Mouse (Mus musculus) ES-CJ7 (cell line): Measurements from ENCODE around the gene Snca.

ENCODE experiments used
- DNase-seq: peaks from one replicate; pipeline ENCODE4 v3.0.0; 2011; ENCODE audit warnings: low read depth, low spot score

The Snca gene

DNA sequence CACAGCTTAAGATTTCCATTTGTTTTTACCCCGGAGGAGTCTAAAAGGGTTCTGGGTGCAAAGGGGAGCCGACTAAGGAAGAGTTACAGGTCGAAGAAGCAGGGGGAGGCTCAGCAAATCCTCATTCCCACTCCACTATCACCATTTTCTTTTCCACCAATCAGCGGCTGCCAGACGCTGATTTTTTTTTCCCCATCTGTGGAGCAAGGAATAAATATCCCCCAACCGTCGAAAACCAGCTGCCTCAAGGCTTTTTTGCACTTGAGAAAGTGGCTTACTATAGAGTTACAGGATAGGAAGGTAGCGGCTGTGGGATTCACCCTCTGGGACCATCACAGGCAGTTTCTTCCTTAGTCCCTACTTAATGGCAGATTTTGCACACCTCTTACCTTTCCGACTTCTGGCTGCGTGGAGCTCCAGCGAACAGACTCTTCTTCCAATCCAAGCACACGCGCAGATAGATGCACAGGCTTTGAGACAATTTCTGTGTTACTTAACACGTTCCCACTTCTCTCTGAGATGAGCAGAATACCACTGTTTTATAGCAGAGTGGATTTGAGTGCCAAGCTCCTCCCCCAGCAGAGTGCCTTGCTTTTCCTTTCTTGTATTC lies at the start of gene Snca:
Gene Snca (minus strand): TSS at position 574 of the 610 bp plus-strand sequence.
- DNase-seq = no peak

DNA sequence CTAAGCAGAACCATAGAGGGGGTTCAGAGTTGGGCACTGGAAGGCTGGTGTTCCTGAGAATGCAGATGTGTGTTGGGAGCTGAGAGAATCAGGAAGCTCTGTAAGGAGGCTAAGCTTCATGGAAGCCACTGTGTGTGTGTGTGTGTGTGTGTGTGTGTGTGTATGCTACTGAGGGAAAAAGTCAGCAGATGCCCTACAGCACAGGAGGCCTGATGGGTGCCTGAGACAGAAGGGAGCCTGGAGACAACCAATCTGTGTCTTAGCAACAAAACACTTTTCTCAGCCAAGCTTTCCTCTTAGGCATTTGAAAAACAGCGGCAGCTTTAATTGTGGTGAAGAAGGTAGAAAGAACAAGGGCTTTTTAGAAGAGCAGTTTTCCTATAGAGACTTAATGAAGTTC lies 40.5 kb upstream of the Snca start:
- no peak for DNase-seq

DNA sequence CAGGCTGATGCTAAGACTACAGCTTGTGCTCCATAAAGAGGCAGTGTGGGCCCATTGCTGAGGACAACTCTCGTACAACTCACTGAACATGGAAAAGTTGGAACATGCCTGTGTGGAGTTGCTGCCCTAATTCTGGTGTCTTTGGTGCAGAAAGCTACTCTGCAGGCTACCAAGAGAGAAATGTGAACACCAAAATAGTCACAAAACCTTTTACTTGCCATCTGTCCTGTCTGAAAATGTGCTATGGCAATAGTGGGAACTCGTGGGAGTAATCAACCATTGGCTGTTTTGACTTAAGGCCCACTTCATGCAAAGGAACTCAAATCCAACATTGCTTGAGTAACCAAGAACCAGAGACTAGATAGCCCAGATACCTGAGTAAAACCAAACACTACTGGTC lies 26.9 kb upstream of the Snca start:
- no peak for DNase-seq

DNA sequence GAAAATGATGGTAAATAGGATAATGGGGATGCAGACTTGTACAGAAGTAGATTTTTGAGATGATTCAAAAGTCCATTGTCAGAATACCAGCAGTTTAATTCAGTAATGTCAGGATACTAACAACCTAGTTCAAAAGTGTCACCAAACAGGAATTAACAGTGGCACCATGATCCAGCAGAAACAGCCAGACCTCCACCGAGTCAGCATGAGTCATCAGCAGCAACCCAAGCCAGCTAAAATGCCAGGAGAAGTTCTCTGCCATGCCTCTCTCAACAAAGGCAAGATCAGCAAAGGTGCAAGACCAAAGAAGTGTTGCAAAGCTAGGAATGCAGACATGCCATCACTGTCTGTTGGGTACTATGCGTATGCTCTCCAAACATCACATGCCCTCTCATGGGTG lies 22.0 kb upstream of the Snca start:
- DNase-seq = no peak

DNA sequence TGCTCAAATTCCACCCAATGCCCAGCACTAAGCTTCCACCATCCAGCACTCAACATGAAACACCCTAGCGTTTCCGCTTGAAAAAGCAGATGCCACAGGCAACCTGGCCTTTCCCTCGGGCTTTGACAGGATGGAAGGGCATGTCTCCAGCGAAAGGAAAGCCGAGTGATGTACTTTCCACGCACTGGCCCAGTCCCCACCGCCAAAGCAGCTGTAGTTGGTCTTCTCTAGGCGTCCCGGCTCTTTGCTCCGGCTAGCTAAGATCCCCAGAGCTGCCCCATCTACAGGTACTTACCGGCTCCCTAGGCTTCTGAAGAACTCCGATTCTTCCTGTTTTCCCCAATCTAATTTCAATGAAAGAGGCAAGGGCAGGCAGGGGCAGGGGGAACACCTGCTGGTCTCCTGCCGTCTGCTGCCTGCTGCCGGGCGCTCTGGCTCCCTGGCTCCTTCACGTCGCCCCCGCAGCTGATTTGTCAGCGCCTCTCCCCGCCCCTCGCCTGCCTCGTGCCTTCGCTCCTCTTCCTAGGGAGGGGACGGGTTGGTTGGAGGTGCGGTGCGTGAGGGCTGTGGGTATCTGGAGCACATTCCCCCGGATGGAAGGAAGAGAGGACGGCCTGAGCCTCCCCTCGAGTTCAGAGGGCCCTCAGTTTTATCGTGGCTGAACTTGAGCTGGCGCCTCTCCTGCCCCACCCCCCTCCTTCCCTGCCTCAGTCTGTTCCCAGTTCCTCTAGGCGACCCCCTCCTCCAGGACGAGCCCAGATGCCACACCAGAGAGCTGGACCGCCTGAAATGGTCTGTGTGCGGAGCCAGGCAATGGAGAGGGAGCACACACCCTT lies 1.0 kb downstream of the Snca start:
- DNase-seq = peak; percentile 78

DNA sequence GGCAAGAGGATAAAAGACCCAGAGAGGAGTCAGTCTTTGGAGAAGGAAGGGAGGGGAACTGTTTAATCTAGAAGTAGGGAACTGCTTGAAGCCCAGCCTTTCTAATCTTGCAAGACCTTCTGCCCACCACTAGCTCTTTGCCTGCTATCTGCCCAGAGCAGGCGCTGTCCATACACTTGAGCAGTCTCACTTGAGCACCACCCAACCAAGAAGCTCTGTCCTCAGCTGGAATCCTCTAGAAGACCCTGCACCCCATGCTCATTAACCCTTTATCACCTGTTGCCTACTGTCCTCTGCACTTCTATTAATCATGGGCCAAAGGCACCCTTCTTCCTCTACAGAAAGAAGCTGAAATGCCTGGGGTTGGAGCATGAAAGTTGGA lies 1.6 kb downstream of the Snca start:
- DNase-seq = peak; percentile 8

DNA sequence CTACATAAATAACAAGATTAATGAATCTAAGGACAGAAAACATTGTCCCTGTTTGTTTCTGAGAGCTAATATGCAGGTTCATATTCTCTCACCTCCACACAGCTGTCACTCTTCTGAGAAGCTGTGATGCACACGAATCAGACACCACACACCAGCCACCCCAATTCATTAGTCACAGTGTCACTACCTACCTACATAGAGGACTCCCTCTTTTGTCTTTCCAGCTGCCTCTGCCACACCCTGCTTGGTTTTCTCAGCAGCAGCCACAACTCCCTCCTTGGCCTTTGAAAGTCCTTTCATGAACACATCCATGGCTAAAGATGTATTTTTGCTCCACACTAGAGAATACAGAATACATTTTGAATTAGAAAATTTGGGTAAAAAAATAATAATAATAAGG lies 2.4 kb downstream of the Snca start:
- no peak for DNase-seq

DNA sequence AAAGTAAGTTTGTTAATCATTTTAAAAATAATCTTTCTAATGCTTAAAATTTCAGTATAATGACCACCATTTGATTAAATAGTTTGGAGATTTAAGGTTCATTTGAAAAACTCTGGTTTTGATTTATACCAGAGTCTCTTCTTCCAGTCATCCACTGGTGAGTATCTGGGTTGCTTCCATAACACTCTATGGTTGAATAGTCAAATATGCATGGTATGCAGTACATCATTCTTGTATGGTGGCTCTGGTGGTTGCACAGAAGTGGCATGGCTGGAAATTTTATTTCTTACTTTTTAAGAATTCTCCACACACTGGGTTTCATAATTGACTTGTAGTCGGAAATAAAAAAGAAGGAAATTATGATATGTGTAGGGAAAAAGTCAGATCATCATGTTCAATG lies 10.4 kb downstream of the Snca start:
- no peak for DNase-seq

DNA sequence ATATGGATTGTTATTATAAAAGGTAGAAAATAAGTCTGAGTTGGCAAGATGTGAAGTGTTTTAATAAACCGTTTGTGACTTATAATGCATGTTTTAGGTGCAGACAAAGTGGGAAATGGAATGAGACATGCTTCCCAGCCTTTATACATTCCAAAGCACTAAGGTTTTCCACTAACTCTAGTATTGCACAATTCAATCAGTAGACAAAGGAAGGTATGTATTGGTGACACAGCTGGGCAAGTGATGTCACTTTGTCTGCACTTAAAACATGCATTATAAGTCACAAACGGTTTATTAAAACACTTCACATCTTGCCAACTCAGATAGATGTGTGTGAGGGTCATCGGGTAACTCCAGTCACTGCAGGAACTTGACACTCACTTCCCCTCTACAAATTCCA lies 16.1 kb downstream of the Snca start:
- DNase-seq = no peak

DNA sequence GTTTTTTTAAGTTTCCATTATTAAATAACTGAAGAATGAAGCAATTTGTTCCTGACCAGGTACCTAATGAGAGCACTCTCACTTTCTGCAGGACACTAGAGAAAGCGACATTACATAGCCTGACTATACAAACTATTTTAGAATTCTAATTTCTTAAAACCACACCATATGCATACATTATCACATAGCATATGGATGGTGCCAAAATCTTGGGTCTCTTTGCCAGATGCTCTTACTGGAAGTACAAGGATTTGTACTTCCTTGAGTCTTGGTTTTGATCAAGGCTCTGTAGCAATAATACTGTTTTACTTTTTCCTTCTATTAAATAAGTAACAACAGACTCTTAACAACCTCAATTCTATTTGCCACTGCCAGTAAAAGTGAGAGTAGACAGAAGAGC lies 31.4 kb downstream of the Snca start:
- DNase-seq = no peak

DNA sequence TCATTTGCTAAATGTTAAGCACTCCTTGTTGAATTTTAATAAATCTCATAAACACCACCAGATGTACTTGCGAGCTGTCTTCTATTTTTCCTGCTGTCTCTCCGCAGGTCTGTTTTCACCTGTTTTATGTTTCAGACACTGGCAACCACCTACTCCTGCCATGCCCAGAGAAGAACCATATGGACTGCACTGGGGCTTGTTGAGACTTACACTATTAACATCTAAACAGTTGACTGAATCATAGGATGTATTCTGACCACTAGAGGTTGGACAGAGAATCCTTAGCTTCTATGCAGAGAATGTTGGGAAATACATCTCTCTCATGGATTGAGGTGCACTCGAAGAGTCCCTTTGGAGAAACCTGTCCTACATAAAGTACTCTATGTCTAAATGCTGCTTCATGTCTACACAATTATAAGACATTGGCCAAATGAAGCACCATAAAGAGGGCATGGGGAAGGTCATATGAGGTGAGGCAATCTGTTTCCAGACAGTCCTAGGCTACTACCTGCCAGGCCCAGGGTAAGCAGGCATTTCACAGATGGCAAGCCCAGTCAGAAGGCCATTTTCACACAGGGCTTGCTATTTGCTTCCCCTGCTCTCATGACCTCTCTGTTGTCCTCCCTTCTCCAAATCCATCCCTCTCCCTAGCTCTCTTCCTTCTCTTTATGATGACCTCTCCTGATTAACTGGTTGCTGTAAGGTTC lies 35.8 kb downstream of the Snca start:
- DNase-seq = no peak

DNA sequence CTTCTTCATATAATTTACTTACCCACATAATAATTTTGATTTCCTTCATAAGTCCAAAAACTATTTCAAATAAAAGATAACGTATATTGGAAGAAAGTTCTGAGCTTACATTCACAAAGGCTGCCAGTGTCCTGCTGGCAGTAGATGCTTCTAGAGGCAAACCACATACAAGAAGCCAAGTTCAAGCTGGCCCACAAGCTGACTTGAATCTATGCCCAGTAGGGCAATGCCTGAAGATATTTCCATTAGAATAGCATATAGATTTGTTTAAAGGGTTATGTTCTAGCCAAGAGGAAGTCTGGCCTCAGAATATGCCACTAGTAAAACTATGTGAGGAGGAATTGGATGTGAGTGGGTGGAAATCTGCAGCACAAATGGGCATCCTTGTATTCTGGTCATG lies 42.7 kb downstream of the Snca start:
- no peak for DNase-seq

DNA sequence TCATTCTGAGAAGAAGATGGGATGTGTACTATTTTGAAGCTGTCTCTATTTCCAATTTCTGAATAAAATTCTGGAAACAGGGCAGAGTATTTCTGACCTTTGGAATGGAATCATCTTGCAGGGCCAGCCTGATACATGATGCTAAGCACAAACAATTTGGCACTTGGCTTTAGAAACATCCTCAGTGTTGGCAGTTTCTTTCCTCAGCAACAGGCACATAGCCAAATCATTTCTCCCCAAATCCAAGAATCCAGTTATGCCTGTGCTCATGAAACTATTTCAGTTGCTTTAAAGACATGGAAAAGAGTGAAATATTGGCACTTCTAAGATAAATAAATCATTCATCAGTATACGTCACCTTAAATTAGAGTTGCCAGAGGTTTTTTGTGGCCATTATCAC lies 57.8 kb downstream of the Snca start:
- DNase-seq = no peak

DNA sequence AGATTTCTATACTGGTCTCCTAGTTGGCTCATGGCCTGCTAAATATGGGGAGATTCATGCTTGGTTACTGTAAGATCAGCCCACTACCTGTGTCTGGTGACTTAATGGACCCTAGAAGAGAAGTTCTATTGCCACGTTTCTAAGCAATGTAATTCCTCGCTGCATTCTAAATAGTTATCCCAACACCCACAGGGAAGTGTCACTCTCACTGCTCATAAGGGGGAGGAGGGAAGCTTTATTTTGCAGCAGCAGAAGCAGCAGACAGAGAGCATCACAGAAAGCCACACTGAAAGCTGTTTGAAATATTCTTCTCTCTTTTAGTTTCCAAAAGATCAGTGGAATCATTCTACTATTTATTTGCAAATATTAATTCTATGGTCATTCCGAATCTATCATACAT lies 64.0 kb downstream of the Snca start:
- no peak for DNase-seq

DNA sequence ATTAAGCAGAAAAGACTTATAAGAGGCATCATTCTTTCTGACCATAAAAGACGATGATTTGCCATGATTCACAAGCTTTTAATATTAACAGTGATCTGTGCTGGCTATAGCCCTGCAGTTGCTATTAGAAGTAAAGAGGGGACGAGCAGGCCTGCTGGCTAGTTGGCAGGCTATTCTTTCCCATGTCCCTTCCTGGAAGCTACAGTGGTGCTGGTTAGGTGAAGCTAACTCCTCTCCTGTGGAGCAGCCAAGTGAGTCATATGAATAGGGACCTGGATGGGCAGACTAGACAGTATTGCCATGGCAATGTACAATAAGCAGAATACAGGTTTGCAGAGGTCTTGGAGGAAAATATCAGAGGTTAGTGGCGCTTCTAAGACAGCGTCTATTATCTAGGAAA lies 66.8 kb downstream of the Snca start:
- no peak for DNase-seq

DNA sequence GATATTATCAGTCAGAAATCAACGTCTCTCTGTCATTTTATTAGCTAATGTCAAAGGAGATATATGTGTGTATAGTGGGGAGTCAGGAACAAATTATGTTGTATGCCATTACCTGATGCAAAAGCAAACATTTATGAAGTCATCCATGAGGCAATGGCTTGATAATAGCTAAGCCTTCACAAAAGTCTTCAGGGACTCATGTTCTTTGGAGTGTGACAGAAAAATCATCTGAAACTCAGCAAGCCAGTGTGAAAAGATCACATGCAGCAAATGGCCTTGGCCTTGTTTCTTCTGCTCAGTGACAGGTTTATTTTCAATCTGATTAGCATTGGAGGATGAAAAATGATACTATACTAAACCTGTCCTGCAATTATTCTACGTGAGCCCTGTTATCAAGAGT lies 67.9 kb downstream of the Snca start:
- no peak for DNase-seq

DNA sequence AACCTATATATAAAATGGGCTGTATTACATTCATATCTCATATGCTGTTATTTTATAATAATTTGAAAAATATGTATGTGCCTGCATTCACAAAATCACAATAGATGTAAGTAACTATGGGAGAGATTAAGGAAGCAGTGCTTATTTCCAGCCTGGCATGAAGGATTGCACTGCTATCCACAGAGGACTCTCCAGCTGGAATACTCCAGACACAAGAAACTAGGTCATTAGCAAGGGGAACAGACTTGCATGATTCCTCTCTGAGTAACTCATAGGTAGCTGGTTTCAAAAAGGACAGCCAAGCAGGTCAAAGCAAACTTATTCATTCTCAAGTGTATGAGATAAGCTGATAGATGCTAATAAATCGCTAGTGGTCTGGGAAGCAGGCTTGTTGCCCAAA lies 74.7 kb downstream of the Snca start:
- no peak for DNase-seq

DNA sequence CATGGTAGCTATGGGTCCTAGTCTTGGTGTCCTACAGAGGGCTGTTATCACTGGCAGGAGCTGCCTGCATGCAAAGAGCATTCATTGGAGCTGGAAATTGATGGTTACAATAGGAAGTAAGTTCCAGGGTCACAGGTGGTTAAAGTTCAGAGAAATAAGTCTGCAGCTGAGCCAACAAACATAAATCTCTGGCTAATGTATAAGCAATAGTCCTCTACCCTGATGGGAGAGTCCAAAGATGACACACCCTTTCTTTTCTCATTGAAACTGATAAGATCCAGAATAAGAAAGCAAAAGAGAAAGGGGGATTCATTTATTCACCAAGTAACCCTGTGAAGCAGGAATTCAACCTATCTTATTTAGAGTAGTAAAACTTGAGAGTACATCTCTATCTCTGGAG lies 83.7 kb downstream of the Snca start:
- no peak for DNase-seq

DNA sequence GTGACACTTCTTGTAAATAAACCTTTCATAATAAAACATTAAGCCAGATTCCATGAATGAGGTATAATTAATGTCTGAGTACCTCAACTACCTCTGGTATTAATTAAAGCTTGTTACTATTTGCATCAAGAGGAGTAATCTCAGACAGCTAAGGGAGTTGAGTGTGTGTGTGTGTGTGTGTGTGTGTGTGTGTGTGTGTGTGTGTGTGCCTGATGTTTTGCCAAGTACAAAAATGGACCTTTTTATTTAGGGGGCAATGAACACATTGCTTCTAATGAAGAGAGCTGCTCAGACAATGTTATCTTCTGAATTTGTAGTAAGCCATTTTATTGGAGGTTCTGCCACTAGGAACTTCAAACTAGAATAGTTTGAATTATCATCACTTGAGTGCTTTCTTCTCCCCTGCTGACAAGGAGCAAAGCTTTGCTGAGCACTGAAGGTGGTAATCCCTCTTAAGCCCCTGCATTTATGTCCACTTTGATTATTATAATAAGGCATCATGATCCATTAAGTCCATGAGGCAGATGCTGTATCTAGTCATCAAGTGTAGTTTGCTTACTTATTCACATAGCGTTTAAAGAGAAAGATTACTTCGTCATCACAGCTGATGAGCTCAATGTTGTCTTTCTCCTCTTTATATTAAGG lies 88.1 kb downstream of the Snca start:
- no peak for DNase-seq

DNA sequence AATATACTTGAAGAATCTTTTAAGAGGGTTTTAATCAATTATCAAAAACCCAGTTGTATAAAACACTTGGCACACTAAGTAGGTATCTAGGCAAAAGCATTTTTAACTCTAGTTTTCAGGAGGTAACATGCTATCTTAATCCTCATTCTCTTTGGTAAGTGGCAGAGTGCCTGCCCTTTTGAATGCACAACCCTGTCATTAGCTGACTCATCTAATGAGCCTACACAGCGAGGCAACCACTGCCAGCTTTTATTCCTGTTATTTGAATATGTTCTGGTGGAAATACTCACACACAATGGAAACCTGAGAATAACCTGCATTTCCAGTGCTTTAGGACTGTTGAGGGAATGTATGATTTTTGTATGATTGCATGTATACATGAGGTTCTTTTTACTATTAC lies 89.9 kb downstream of the Snca start:
- no peak for DNase-seq

DNA sequence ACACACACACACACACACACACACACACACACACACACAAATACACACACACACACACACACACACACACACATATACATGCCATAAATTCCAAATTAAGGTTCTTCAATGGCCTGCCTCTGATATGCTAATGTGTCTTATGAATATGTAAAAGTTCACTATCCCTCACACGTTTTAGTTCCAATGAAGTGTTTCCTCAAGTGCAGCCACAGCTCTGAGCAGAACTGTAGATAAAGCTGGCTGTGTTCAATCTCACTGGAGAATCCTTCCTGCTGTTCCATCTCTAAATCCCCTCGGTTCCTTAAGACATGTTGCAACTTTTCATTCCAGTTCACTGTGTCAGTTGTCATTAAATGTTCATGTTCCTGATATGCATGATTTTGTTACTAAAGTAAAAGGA lies 98.5 kb downstream of the Snca start:
- no peak for DNase-seq

DNA sequence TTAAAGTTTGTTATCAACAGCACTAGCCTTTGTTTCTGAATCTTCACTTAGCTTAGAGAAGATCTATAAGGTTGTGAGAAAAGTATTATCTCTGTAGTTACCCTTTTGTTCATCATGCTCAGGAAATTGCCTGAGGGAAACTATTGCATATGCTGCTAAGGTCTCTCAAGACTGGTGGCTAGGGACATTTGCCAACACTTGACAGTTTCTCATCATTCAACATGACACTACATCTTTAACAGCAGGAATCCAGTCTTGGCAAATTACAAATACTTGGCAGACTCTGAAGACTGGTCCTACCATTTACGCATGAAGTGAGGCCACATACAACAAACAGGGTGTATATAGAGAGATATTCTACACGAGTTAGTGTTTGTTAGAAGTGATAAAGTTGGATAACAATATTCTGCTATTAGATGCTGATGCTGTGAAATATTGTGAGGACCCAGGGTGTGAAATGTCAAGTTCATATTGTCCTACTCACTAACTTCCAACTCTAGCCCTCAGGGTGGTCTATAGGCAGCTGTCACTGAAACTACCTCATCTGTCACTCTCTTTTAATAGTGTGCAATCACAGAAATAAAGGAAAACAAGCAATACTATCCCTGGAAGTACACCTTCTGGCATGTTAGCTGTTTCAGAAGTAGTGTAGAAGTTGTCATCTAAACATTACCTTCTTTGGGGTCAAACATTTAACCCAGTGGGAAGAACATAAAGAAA lies 105.4 kb downstream of the Snca start:
- DNase-seq = no peak
